Mouse (Mus musculus) liver, postnatal 0 days (tissue): ENCODE measurements at regions not wholly inside any gene's neighbourhood (a gene's known extent, or its start where the extent isn't known, plus 50 kb on each side); places are given as distances from the start of the nearest gene placed in this dataset.

Experiments
- CTCF ChIP-seq: sonication (generic); IDR thresholded peaks from 2 replicates; pipeline ENCODE4 v1.5.1; 2016; ENCODE audit warnings: antibody characterized with exemption, low read depth
- EP300 ChIP-seq: IDR thresholded peaks from 2 replicates; pipeline ENCODE4 v1.6.1; 2016; ENCODE audit warnings: antibody characterized with exemption, low read depth, mild to moderate bottlenecking

- no peak for TF ChIP-seq CTCF
- no peak for TF ChIP-seq EP300
Observed at GRCm38 (mm10) chr14:71177341-71177740, 577.7 kb upstream of the Fam160b2 start.
